Mouse (Mus musculus) splenic B cell, adult 2 months (primary cell): ENCODE data around the gene Tial1.

ENCODE experiments used
- DNase-seq: peaks from one replicate; pipeline ENCODE4 v3.0.0-alpha.2; 2011; ENCODE audit warnings: low read depth, low spot score
- H3K27me3 ChIP-seq: 2 replicates; pipeline ENCODE4 v1.6.1; 2012; ENCODE audit warnings: mild to moderate bottlenecking, low read length, moderate library complexity, mixed read lengths; ENCODE audit not compliant: control insufficient read depth, poor library complexity, insufficient read depth, severe bottlenecking
- H3K36me3 ChIP-seq: 2 replicates; pipeline ENCODE4 v1.6.1; 2012; ENCODE audit warnings: mild to moderate bottlenecking, low read length, moderate library complexity, mixed read lengths; ENCODE audit not compliant: control insufficient read depth, poor library complexity, insufficient read depth, severe bottlenecking

The Tial1 gene

DNA sequence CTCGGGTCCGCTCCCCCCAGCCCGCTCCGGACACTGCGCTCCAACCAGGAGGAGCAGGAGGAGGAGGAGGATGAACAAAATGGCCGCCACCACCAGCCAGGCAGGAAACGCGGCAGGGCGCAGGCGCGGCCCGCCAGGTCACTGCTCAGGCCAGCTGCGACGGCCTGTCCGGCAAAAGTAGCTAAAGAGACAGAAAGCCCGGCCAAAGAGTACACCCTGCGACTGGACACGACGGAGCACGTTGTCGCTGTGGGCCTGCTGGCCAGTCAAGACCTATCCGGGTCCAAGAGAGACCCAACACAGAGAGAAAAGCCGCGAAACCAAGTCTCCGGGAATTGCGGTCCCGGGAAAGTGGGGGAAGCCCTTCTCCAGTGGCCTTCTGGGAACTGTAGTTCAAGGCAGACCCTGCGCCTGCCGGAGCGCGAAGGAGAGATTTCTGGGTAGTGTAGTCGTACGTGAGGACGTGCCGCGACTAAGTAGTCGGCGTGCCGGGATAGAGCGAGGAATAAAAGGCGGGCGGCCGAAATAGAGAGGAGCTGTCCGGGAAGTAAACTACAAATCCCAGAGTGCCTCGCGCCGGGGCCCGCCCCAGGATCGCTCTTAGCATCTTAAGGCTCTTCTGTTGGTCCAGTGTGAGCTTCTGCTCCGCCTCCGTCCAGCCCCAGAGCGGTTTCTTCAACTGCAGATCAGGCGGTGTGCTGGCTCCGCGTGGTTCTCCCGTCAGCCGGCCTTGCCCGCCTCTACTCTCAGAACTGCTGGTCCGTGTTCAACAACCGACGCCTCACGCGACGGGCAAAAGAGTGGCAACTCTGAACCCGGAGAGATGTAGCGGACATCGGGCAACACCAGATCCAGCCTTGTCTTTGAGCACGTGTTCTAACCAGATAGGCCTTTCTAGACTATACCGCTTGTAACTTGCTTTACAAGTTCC lies at the start of gene Tial1:
Gene Tial1, minus strand, starts transcription at position 433 of the 931 bp plus-strand sequence.
- H3K36me3 ChIP-seq, result no peaks in the 10 kb centered on the region
- no peaks in the 10 kb centered on the region for H3K27me3 ChIP-seq
- peak; percentile 98 for DNase-seq

DNA sequence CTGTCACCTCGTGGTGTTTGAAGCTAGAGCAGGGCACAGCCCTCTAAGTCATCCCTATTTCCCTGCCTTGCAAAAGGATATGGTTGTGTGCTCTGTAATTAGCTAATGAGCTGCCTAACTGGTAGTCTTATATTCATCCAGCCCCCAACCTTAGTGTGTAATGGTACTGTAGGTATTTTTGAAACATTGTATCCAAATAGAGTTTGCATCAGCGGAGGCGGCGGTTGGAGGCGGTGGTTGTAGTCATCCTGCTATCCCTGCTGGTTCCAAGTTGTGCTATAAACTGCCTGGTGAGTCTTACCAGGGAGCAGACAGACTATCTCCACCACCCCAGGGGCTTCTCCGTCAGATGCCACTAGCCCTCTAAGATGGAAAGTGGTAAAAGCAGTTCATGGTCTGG lies 42.6 kb upstream of the Tial1 start:
- Histone ChIP-seq H3K36me3 (no peaks in the 10 kb centered on the region), H3K27me3 (no peaks in the 10 kb centered on the region)
- DNase-seq, result no peak

DNA sequence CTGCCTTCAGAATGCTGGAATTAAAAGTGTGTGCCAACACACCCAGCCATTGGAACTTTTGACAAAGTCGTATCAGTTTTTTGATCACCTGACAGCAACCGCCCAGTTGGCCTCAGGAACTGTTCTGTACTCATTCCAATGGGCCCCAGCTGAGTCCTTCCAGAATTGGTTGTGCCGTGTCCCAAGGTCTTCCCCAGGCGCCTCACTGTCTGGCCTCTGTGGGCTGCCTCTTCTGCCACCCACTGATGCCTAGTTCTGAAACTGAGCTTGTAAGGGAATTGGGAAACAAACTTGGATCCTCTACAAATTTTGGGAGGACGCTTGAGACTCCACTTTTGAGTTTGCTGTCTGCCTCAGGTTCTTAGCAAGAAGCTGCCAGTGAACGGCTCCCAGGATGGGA lies 38.3 kb upstream of the Tial1 start:
- Histone ChIP-seq H3K27me3 (no peaks in the 10 kb centered on the region), H3K36me3 (no peaks in the 10 kb centered on the region)
- DNase-seq, result no peak

DNA sequence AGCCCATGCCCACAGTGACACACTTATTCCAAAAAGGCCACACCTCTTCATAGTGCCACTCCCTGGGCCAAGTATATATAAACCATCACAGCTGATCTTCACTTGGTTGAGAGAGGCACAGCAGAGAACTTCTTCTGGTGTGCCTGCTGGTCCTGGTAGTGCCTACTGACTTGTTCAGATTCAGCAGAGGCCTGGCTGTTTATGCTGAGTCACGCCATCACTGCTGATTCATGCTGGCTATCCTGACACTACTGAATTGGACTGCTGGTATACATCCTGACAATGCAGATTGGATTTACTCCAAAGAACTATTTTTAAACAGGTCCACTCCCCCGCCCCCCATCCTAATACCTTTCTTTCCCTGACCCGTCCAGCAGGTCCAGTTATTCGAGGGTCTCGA lies 33.0 kb upstream of the Tial1 start:
- Histone ChIP-seq H3K27me3 (no peaks in the 10 kb centered on the region), H3K36me3 (no peaks in the 10 kb centered on the region)
- no peak for DNase-seq

DNA sequence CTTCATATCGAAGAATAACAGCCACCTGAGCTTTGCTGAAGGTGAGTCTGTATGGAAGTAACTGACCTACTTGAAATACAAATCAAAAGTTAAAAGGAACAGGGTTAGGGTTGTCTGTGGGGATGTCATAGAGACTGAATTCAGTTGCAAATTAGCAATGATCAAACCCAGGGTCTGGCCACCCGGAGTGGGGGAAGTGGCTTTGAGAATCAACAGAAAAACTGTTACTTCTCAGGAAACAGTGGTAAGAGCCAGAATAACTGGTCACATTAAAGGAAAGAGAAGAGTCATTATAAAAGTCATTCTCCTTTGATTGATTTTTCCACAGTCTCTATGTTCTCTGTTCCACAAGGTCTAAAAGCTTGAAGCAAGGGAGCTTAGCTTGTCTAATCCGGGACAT lies 27.5 kb upstream of the Tial1 start:
- no peak for DNase-seq
- H3K27me3 ChIP-seq, result no peaks in the 10 kb centered on the region

DNA sequence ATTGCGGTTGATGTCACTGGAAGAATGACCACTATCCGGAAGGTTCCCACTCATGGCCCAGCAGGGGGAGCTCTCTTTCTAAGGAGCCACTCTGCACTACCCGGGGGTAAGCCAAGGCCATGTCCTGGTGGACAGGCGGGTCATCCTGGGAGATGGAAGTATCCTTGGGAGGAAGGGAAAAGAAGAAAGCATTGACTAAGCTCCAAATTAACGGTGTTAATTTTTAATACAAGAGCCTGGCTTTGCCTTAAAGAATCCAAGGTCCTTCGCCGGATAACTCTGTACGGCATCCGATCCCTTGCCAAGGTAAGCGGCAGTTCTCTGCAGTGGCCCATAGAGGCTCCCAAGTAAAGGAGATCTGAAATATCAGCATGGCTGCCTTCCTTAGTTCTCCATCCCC lies 12.8 kb upstream of the Tial1 start:
- H3K36me3 ChIP-seq, result no peaks in the 10 kb centered on the region
- DNase-seq, result peak; percentile 56

More for the DNA sequence above, 27.5 kb upstream of the Tial1 start:
- H3K36me3 ChIP-seq, result no peaks in the 10 kb centered on the region

DNA sequence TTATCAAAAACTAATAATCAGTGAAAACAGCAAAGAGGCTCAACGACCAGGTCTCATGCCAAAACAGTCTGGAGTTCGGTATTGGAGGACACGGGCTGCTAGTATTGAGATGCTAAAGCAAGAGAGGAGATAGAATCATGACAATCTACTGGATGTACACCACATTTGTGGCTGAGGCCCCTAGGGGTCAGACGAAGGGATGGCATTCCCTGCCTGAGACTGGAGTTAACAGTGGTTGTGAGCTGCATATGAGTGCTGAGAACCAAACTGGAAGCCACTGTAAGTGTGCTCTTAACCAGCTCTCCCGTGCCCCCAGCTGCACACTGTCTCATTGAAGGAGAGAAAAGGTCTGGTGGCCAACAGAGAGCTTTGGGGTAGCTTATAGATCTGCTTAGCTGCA lies 889 bp upstream of the Tial1 start:
- no peaks in the 10 kb centered on the region for H3K27me3 ChIP-seq
- no peaks in the 10 kb centered on the region for H3K36me3 ChIP-seq
- peak; percentile 16 for DNase-seq

More for the DNA sequence above, 12.8 kb upstream of the Tial1 start:
- no peaks in the 10 kb centered on the region for H3K27me3 ChIP-seq

DNA sequence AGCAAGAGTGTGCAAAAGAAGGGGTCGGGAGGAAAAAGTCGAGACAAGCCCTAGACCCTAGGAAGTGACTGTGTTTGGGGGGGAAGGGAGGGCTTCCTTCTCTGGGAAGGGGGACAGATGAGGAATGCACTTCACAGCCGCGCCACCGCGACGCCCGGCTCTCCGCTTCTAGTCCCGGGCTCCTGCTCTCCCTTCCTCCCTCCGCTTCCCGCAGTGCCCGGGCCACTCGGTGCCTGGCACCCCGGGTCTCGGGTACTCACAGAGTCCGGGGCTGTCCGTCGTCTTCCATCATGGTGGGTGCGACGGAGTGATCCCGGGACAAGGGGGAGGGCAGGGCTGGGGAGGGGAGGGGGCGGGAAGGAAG lies 670 bp downstream of the Tial1 start:
- Histone ChIP-seq H3K36me3 (no peaks in the 10 kb centered on the region), H3K27me3 (no peaks in the 10 kb centered on the region)
- DNase-seq, result no peak

DNA sequence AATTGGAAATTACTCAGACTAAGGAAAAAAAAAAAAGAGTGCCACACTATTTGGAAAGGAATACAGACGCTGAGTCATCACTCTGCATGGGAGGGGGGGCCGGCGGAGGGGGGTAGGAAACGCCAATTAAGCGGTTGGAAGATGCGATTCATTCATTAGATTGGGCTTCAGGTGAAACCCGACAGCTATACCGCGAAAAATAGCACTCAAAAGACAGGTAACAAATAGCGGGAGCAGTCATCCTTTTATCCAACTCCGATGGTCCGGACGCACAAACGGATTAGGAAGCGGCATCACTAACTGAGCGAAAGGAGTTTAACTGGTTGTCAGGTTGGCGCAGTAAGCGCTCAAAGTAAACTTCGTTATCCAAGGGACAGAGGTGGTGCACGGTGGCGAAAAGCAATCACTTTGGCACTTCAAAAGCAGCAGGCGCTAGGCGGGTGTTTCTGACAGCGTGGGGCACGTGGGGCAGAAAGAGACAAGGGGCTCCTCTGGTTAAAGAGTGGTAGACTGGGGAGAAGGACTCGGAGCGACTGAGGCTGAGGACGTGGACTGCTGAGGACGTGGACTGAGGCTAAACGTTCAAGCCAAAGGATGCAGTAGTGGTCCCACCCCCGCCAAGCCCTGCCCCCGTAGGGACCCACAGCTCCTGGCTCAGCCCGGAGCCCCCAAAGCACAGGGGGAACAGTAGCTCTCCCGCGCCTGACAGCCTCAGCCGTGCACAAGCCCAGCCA lies 1.2 kb downstream of the Tial1 start:
- DNase-seq, result peak; percentile 35
- H3K27me3 ChIP-seq, result no peaks in the 10 kb centered on the region
- H3K36me3 ChIP-seq, result no peaks in the 10 kb centered on the region

DNA sequence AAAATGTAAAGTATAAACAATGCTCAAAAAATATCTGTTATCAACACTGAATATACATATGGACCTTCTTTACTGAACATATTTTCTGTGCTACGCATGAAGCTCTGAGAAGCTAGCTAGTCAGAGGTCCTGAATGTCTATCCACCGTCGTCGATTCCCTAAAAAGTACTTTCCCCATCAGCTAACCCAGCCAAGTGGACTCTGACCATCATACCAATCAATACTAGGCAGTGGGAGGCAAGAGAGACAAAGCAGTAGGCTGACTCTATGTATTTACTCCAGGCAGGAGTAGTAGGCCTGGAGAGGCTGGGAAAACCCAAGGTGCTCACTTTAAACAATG lies 1.8 kb downstream of the Tial1 start:
- DNase-seq, result no peak
- no peaks in the 10 kb centered on the region for H3K36me3 ChIP-seq

DNA sequence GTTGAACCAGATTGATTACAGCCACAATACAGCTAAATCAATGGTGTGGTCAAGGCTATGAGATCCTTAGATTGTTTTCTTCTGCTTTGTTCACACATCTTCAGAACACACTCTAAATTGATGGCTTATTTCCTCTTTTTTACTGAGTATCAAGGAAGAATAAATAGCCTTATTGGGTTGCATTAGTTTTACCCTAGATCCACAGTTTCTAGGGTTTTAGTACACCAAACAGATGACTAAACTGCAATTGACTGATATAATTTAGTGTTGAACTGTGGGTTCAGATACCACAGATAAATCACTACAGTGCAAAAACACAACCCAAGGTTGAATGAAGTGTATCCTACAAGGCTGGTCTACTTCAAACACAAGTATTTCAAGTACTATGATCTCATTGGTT lies 3.5 kb downstream of the Tial1 start:
- peak; percentile 13 for DNase-seq
- H3K36me3 ChIP-seq, result peaks cover 5% of the 10 kb centered on the region; the same call in 1 of the 2 replicates
- no peaks in the 10 kb centered on the region for H3K27me3 ChIP-seq

More for the DNA sequence above, 1.8 kb downstream of the Tial1 start:
- no peaks in the 10 kb centered on the region for H3K27me3 ChIP-seq

DNA sequence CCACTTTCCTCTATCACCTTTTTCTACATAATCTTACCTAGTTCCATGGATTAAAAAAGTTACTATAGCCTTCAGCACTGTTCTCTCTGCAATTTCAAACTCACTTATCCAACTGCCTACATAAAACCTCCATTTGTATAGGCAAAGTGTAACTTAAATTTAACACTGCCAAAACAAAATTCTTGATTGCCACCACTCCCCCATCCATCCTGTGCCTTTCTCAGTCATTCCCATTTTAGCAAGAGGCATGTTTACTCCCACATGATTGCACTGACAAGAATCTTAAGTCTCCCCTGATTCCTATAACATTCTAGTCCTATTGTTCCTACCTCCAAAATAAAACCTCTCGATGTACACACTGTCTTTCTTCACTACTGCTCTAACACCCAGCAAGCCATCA lies 8.8 kb downstream of the Tial1 start:
- DNase-seq, result no peak
- no peaks in the 10 kb centered on the region for H3K27me3 ChIP-seq
- H3K36me3 ChIP-seq, result peaks cover 8% of the 10 kb centered on the region; the same call in 1 of the 2 replicates

DNA sequence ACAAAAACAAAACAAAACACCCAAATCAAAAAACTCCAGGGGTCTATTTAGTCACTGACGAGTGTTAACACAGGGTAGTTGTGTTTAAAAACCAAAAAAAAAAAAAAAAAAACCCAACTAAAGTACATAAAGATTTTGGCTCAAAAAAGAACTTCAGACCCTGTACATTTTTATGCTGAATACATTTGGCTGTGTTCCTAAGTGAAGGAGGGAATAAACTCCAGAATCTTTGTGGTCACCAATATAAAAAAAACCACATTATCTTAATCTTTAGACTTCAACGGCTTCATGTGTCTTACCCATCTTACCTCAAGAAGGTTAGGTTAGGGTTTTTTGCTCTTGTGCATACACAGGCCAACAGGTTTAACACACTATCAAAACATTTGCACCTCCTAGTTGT lies 20.9 kb downstream of the Tial1 start:
- H3K36me3 ChIP-seq, result peaks cover 15% of the 10 kb centered on the region; the same call in 1 of the 2 replicates

DNA sequence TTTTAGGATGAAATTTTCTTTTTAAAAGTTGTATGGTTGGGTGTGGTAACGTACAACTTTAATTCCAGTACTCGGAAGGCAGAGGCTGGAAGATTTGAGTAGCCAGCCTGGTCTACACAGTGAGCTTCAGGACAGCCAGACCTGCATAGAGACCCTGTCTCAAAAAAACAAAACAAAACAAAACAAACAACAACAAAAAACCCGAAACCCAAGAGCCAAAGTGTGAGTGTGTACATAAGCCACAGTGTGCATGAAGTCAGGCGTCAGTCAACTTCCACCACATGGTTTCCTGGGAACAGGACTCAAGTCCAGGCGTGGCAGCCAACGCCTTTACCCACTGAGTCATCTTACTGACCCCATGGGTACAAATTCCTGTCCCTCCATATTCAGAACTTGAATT lies 22.3 kb downstream of the Tial1 start:
- Histone ChIP-seq H3K27me3 (no peaks in the 10 kb centered on the region), H3K36me3 (peaks cover 11% of the 10 kb centered on the region; the same call in 1 of the 2 replicates)
- no peak for DNase-seq

More for the DNA sequence above, 20.9 kb downstream of the Tial1 start:
- H3K27me3 ChIP-seq, result no peaks in the 10 kb centered on the region
- DNase-seq, result no peak

DNA sequence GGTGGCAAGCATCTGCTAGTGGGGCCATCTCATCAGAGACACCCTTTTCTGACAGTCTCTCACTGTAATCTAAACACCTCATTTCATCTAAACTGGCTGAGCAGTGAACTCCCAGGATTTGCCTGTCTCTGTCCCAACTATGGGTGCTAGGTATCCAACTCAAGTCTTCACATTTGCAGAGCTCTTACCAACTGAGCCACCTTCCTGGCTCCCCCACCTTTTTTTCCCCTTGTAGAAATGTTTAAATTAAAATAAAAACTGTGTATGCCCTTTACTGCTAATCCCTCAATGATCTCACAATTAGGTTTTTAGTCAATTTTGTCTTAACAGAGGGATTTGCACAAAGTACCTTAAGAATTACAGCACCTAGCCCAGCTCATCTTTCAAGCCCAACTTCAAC lies 23.4 kb downstream of the Tial1 start:
- Histone ChIP-seq H3K27me3 (no peaks in the 10 kb centered on the region), H3K36me3 (peaks cover 9% of the 10 kb centered on the region; the same call in 1 of the 2 replicates)
- DNase-seq, result no peak
